Mouse (Mus musculus): Measurements from ENCODE around the gene Gpr4.

- TF ChIP-seq POLR2A (IDR thresholded peaks at IDR 0.05; ENCODE audit: borderline replicate concordance, extremely low read depth, insufficient read depth, insufficient read length, poor library complexity, severe bottlenecking) (no peak), CTCF (IDR thresholded peaks at IDR 0.05; ENCODE audit: borderline replicate concordance, extremely low read depth, insufficient read depth, insufficient read length) (no peak)
These were observed 53.8 kb downstream of the Gpr4 start for GRCm38 (mm10) chr7:19265928-19266822.
